Mouse (Mus musculus): Measurements from ENCODE around the gene Ina. TPM values are rescaled to one million over a fixed set of nuclear protein-coding genes. Genes with fewer than 3 reads are reported as not detected.
"Not testable (repeated sequence)": the region's sequence is repeated elsewhere in the genome, so short reads cannot be mapped to it uniquely, and the experiment has no call there.

The Ina gene
- polyA plus RNA-seq, 1 experiment = 0.30 TPM

GRCm38 (mm10) chr19:46998953-46999352 is 15.5 kb upstream of the Ina start:
- Histone ChIP-seq H3K4me1 (replicated peaks; ENCODE audit: control insufficient read depth, insufficient read depth, low read length) (no peaks in the 10 kb centered on the region), H3K27ac (ENCODE audit: control insufficient read depth, insufficient read depth, low read length) (no peak overlapping the region), H3K36me3 (ENCODE audit: control insufficient read depth, insufficient read depth, low read length) (no peaks in the 10 kb centered on the region), H3K27me3 (ENCODE audit: control insufficient read depth, insufficient read depth, low read length) (no peaks in the 10 kb centered on the region), H3K4me3 (ENCODE audit: control insufficient read depth, insufficient read depth, low read length) (no peak overlapping the region)
- TF ChIP-seq POLR2A (IDR thresholded peaks at IDR 0.05; ENCODE audit: control insufficient read depth, extremely low read depth, insufficient read depth, low read length, poor library complexity) = no peak
- TF ChIP-seq CTCF (IDR thresholded peaks at IDR 0.05; ENCODE audit: borderline replicate concordance, control insufficient read depth, extremely low read depth, insufficient read depth, low read length, poor library complexity) = no peak
- WGBS = 92% methylated on average over 4 of the region's 4 CpGs
- DNase-seq = no peak

GRCm38 (mm10) chr19:46999753-47000152 is 14.7 kb upstream of the Ina start:
- H3K36me3 ChIP-seq (ENCODE audit: control insufficient read depth, insufficient read depth, low read length) = no peaks in the 10 kb centered on the region
- H3K4me3 ChIP-seq (ENCODE audit: control insufficient read depth, insufficient read depth, low read length) = no peak overlapping the region
- WGBS = 90% methylated on average over 6 of the region's 6 CpGs
- no peaks in the 10 kb centered on the region for H3K27me3 ChIP-seq (ENCODE audit: control insufficient read depth, insufficient read depth, low read length)
- H3K4me1 ChIP-seq (replicated peaks; ENCODE audit: control insufficient read depth, insufficient read depth, low read length) = no peaks in the 10 kb centered on the region
- no peak overlapping the region for H3K27ac ChIP-seq (ENCODE audit: control insufficient read depth, insufficient read depth, low read length)
- TF ChIP-seq POLR2A (IDR thresholded peaks at IDR 0.05; ENCODE audit: control insufficient read depth, extremely low read depth, insufficient read depth, low read length, poor library complexity) (no peak), CTCF (IDR thresholded peaks at IDR 0.05; ENCODE audit: borderline replicate concordance, control insufficient read depth, extremely low read depth, insufficient read depth, low read length, poor library complexity) (no peak)
- DNase-seq = no peak

GRCm38 (mm10) chr19:47000357-47000756 is 14.1 kb upstream of the Ina start:
- H3K4me1 ChIP-seq (replicated peaks; ENCODE audit: control insufficient read depth, insufficient read depth, low read length); H3K4me3 ChIP-seq (ENCODE audit: control insufficient read depth, insufficient read depth, low read length); H3K27ac ChIP-seq (ENCODE audit: control insufficient read depth, insufficient read depth, low read length); H3K27me3 ChIP-seq (ENCODE audit: control insufficient read depth, insufficient read depth, low read length); H3K36me3 ChIP-seq (ENCODE audit: control insufficient read depth, insufficient read depth, low read length); DNase-seq: not testable (repeated sequence)
- WGBS = 89% methylated on average over 3 of the region's 3 CpGs

- Histone ChIP-seq H3K27ac (ENCODE audit: control insufficient read depth, insufficient read depth, low read length) (no peak overlapping the region), H3K4me1 (replicated peaks; ENCODE audit: control insufficient read depth, insufficient read depth, low read length) (no peaks in the 10 kb centered on the region), H3K27me3 (ENCODE audit: control insufficient read depth, insufficient read depth, low read length) (no peaks in the 10 kb centered on the region), H3K4me3 (ENCODE audit: control insufficient read depth, insufficient read depth, low read length) (no peak overlapping the region), H3K36me3 (ENCODE audit: control insufficient read depth, insufficient read depth, low read length) (no peaks in the 10 kb centered on the region)
- 53% methylated on average over 6 of the region's 6 CpGs for WGBS
- no peak for TF ChIP-seq CTCF (IDR thresholded peaks at IDR 0.05; ENCODE audit: borderline replicate concordance, control insufficient read depth, extremely low read depth, insufficient read depth, low read length, poor library complexity)
- TF ChIP-seq POLR2A (IDR thresholded peaks at IDR 0.05; ENCODE audit: control insufficient read depth, extremely low read depth, insufficient read depth, low read length, poor library complexity) = no peak
- DNase-seq = no peak
Observed at GRCm38 (mm10) chr19:47003742-47004511, 10.6 kb upstream of the Ina start.

- Histone ChIP-seq H3K4me3 (ENCODE audit: control insufficient read depth, insufficient read depth, low read length) (no peak overlapping the region), H3K36me3 (ENCODE audit: control insufficient read depth, insufficient read depth, low read length) (no peaks in the 10 kb centered on the region), H3K27ac (ENCODE audit: control insufficient read depth, insufficient read depth, low read length) (no peak overlapping the region), H3K27me3 (ENCODE audit: control insufficient read depth, insufficient read depth, low read length) (no peaks in the 10 kb centered on the region), H3K4me1 (replicated peaks; ENCODE audit: control insufficient read depth, insufficient read depth, low read length) (no peaks in the 10 kb centered on the region)
- DNase-seq = no peak
- WGBS = 66% methylated on average over 5 of the region's 5 CpGs
- TF ChIP-seq CTCF (IDR thresholded peaks at IDR 0.05; ENCODE audit: borderline replicate concordance, control insufficient read depth, extremely low read depth, insufficient read depth, low read length, poor library complexity) (no peak), POLR2A (IDR thresholded peaks at IDR 0.05; ENCODE audit: control insufficient read depth, extremely low read depth, insufficient read depth, low read length, poor library complexity) (no peak)
Observed at GRCm38 (mm10) chr19:47005873-47006272, 8.6 kb upstream of the Ina start.

- Histone ChIP-seq H3K4me3 (ENCODE audit: control insufficient read depth, insufficient read depth, low read length) (no peak overlapping the region), H3K27me3 (ENCODE audit: control insufficient read depth, insufficient read depth, low read length) (no peaks in the 10 kb centered on the region), H3K4me1 (replicated peaks; ENCODE audit: control insufficient read depth, insufficient read depth, low read length) (no peaks in the 10 kb centered on the region), H3K27ac (ENCODE audit: control insufficient read depth, insufficient read depth, low read length) (no peak overlapping the region), H3K36me3 (ENCODE audit: control insufficient read depth, insufficient read depth, low read length) (no peaks in the 10 kb centered on the region)
- DNase-seq = peak; percentile 24
- TF ChIP-seq POLR2A (IDR thresholded peaks at IDR 0.05; ENCODE audit: control insufficient read depth, extremely low read depth, insufficient read depth, low read length, poor library complexity) (no peak), CTCF (IDR thresholded peaks at IDR 0.05; ENCODE audit: borderline replicate concordance, control insufficient read depth, extremely low read depth, insufficient read depth, low read length, poor library complexity) (no peak)
- WGBS = 13% methylated on average over 4 of the region's 4 CpGs
Observed at GRCm38 (mm10) chr19:47006321-47006720, 8.2 kb upstream of the Ina start.

- peaks cover 4% of the 10 kb centered on the region; the same call in 1 of the 2 replicates for H3K27me3 ChIP-seq (ENCODE audit: control insufficient read depth, insufficient read depth, low read length)
- H3K27ac ChIP-seq (ENCODE audit: control insufficient read depth, insufficient read depth, low read length) = no peak overlapping the region
- 68% methylated on average over 7 of the region's 7 CpGs for WGBS
- no peaks in the 10 kb centered on the region for H3K36me3 ChIP-seq (ENCODE audit: control insufficient read depth, insufficient read depth, low read length)
- no peak for TF ChIP-seq CTCF (IDR thresholded peaks at IDR 0.05; ENCODE audit: borderline replicate concordance, control insufficient read depth, extremely low read depth, insufficient read depth, low read length, poor library complexity)
- TF ChIP-seq POLR2A (IDR thresholded peaks at IDR 0.05; ENCODE audit: control insufficient read depth, extremely low read depth, insufficient read depth, low read length, poor library complexity) = no peak
- peaks cover 4% of the 10 kb centered on the region; the same call in 1 of the 2 replicates for H3K4me1 ChIP-seq (replicated peaks; ENCODE audit: control insufficient read depth, insufficient read depth, low read length)
- DNase-seq = no peak
- no peak overlapping the region for H3K4me3 ChIP-seq (ENCODE audit: control insufficient read depth, insufficient read depth, low read length)
Observed at GRCm38 (mm10) chr19:47009420-47009819, 5.1 kb upstream of the Ina start.
